Mouse (Mus musculus): ENCODE measurements around the gene Mmp3. TPM values are rescaled to one million over a fixed set of nuclear protein-coding genes. Genes with fewer than 3 reads are reported as not detected.

The Mmp3 gene
- polyA plus RNA-seq, 1 experiment from 2014 or later = 0.08 TPM

GRCm38 (mm10) chr9:7502051-7502450, 56.4 kb downstream of the Mmp3 start, which contains the start of gene Mmp10:
TSS of gene Mmp10 (plus strand) at chr9:7502352.
- no peak for ATAC-seq
- Histone ChIP-seq H3K9me3 (ENCODE audit: low read length) (no peaks in the 10 kb centered on the region), H3K27ac (ENCODE audit: low read length) (no peak within 1 kb of the TSS), H3K4me1 (ENCODE audit: insufficient read depth, low read depth, low read length) (no peaks in the 10 kb centered on the region), H3K9ac (replicated peaks; ENCODE audit: low read depth) (no peak within 1 kb of the TSS), H3K27me3 (replicated peaks; ENCODE audit: insufficient read depth, low read length) (no peaks in the 10 kb centered on the region), H3K4me3 (ENCODE audit: low read depth, low read length) (no peak within 1 kb of the TSS), H3K36me3 (ENCODE audit: insufficient read depth, low read length) (no peaks in the 10 kb centered on the region), H3K4me2 (replicated peaks; ENCODE audit: low read depth, low read length) (no peak within 1 kb of the TSS)
- DNase-seq (ENCODE audit: low spot score) = no peak
- 75% methylated on average over 3 of the region's 3 CpGs for WGBS
- TF ChIP-seq CTCF (IDR thresholded peaks at IDR 0.05) (no peak), EP300 (IDR thresholded peaks at IDR 0.05) (no peak)

Other genes starting within 250 kb of the Mmp3 start
- 0.11 and 0.14 TPM in 2 replicates for gene Mmp13, start 173.3 kb upstream of the Mmp3 start, polyA plus RNA-seq (2015; fragmentation: Nextera tagmentation; extraction: Ambion mirVana)
- gene Mmp12, start 101.4 kb upstream of the Mmp3 start, polyA plus RNA-seq (2015; fragmentation: Nextera tagmentation; extraction: Ambion mirVana) = 1.3 and 2.4 TPM in 2 replicates
- not detected in 2 replicates for gene Mmp1b, start 57.8 kb upstream of the Mmp3 start, polyA plus RNA-seq (2015; fragmentation: Nextera tagmentation; extraction: Ambion mirVana)
- not detected in 2 replicates for gene Mmp10, start 56.5 kb downstream of the Mmp3 start, polyA plus RNA-seq (2015; fragmentation: Nextera tagmentation; extraction: Ambion mirVana)
- 5.3 TPM in 2 replicates for gene Mmp8, start 112.6 kb downstream of the Mmp3 start, polyA plus RNA-seq (2015; fragmentation: Nextera tagmentation; extraction: Ambion mirVana)
- gene Mmp27, start 125.6 kb downstream of the Mmp3 start, polyA plus RNA-seq (2015; fragmentation: Nextera tagmentation; extraction: Ambion mirVana) = 0.10 and 0.14 TPM in 2 replicates
- not detected in 2 replicates for gene Mmp20, start 182.4 kb downstream of the Mmp3 start, polyA plus RNA-seq (2015; fragmentation: Nextera tagmentation; extraction: Ambion mirVana)
- gene Mmp7, start 246.3 kb downstream of the Mmp3 start, polyA plus RNA-seq (2015; fragmentation: Nextera tagmentation; extraction: Ambion mirVana) = not detected in 2 replicates